Mouse (Mus musculus) retina, postnatal 1 day (tissue): ENCODE measurements around the gene Stom.

Source experiments
- DNase-seq: peaks from one replicate; pipeline ENCODE4 v3.0.0-alpha.2; 2012

Gene Stom

GRCm38 (mm10) chr2:35336388-35337280 is at the start of gene Stom:
Gene Stom (minus strand): TSS chr2:35336976.
- DNase-seq, result peak; percentile 99

GRCm38 (mm10) chr2:35385441-35385871 is 48.7 kb upstream of the Stom start:
- no peak for DNase-seq

- no peak for DNase-seq
These were observed 42.5 kb upstream of the Stom start for GRCm38 (mm10) chr2:35379306-35379705.

- no peak for DNase-seq
These were observed 40.8 kb upstream of the Stom start for GRCm38 (mm10) chr2:35377600-35377999.

- DNase-seq, result peak; percentile 53
These were observed 36.2 kb upstream of the Stom start for GRCm38 (mm10) chr2:35373003-35373402.

- no peak for DNase-seq
These were observed 33.9 kb upstream of the Stom start for GRCm38 (mm10) chr2:35370686-35371085.

GRCm38 (mm10) chr2:35367629-35368028 is 30.9 kb upstream of the Stom start, which contains the start of gene 4930568D16Rik:
Gene 4930568D16Rik (minus strand): TSS chr2:35367729.
- no peak for DNase-seq

- peak; percentile 57 for DNase-seq
These were observed 12.4 kb upstream of the Stom start for GRCm38 (mm10) chr2:35349184-35349583.

- no peak for DNase-seq
These were observed 9.2 kb upstream of the Stom start for GRCm38 (mm10) chr2:35345984-35346383.

GRCm38 (mm10) chr2:35342605-35343004 is 5.8 kb upstream of the Stom start:
- DNase-seq, result no peak

GRCm38 (mm10) chr2:35338707-35339106 is 1.9 kb upstream of the Stom start:
- DNase-seq, result no peak

GRCm38 (mm10) chr2:35338036-35338435 is 1.3 kb upstream of the Stom start:
- DNase-seq, result no peak

- no peak for DNase-seq
These were observed 643 bp upstream of the Stom start for GRCm38 (mm10) chr2:35337419-35337818.

- DNase-seq, result peak; percentile 41
These were observed 1.2 kb downstream of the Stom start for GRCm38 (mm10) chr2:35335620-35336019.

- DNase-seq, result no peak
These were observed 3.1 kb downstream of the Stom start for GRCm38 (mm10) chr2:35333670-35334069.

GRCm38 (mm10) chr2:35331205-35331604 is 5.6 kb downstream of the Stom start:
- no peak for DNase-seq

GRCm38 (mm10) chr2:35329061-35329460 is 7.7 kb downstream of the Stom start:
- DNase-seq, result no peak

- DNase-seq, result no peak
These were observed 8.5 kb downstream of the Stom start for GRCm38 (mm10) chr2:35328064-35328792.

GRCm38 (mm10) chr2:35327583-35327982 is 9.2 kb downstream of the Stom start:
- no peak for DNase-seq

- peak; percentile 64 for DNase-seq
These were observed 9.8 kb downstream of the Stom start for GRCm38 (mm10) chr2:35326931-35327330.

GRCm38 (mm10) chr2:35325930-35326329 is 10.8 kb downstream of the Stom start:
- DNase-seq, result no peak

GRCm38 (mm10) chr2:35322404-35323164 is 14.2 kb downstream of the Stom start:
- no peak for DNase-seq

- no peak for DNase-seq
These were observed 16.4 kb downstream of the Stom start for GRCm38 (mm10) chr2:35320399-35320798.
